Mouse (Mus musculus) cerebellum, adult 2 months (tissue): ENCODE measurements around the gene Cfap221. TPM values are rescaled to one million over a fixed set of nuclear protein-coding genes. Genes with fewer than 3 reads are reported as not detected.
A peak's percentile ranks its signal among the peaks of the same experiment; 100 is the strongest.

Experiments used
- DNase-seq, 2 experiments: peaks; one replicate each; pipeline ENCODE4 v3.0.0; 2021
- H3K27ac ChIP-seq: fragments of 200-500 bp; 2 replicates; pipeline ENCODE4 v1.5.1; 2012; ENCODE audit warnings: low read length, control low read depth, inconsistent platforms; ENCODE audit not compliant: insufficient read depth
- H3K27me3 ChIP-seq: fragments of 200-500 bp; 2 replicates; pipeline ENCODE4 v1.6.1; 2012; ENCODE audit warnings: inconsistent platforms, mild to moderate bottlenecking, low read length, moderate library complexity; ENCODE audit not compliant: control insufficient read depth, insufficient read depth
- H3K4me1 ChIP-seq: fragments of 200-500 bp; 2 replicates; pipeline ENCODE4 v1.6.1; 2011; ENCODE audit warnings: low read length; ENCODE audit not compliant: control insufficient read depth, insufficient read depth
- H3K4me3 ChIP-seq: fragments of 200-500 bp; replicated peaks from 2 replicates; pipeline ENCODE3; 2011; ENCODE audit warnings: mild to moderate bottlenecking, low read depth, low read length, control low read depth; ENCODE audit not compliant: insufficient read depth
- CTCF ChIP-seq: fragments of 200-500 bp; IDR thresholded peaks from 2 replicates; pipeline ENCODE4 v1.5.1; 2011; ENCODE audit warnings: low read depth, mild to moderate bottlenecking, control low read depth, low read length, moderate library complexity, borderline replicate concordance; ENCODE audit not compliant: insufficient read depth
- POLR2A ChIP-seq: fragments of 200-500 bp; IDR thresholded peaks from 2 replicates; pipeline ENCODE4 v1.6.1; 2011; ENCODE audit warnings: low read length, control low read depth, borderline replicate concordance; ENCODE audit not compliant: insufficient read depth
- WGBS: fragments of 180-500 bp; shearing (Covaris S2); methylation state at CpG from one replicate; pipeline ENCODE4 v1.1.7; 2018; 5-methylcytosine and 5-hydroxymethylcytosine counted together
- polyA plus RNA-seq: library from polyadenylated mRNA; depleted of rRNA; stranded (reverse); fragments of >200 nt; gene quantifications from 2 replicates; pipeline ENCODE4 v1.2.3, GENCODE M21; 2012

Cfap221 gene
- polyA plus RNA-seq, 1 experiment = 0.08 TPM

DNA sequence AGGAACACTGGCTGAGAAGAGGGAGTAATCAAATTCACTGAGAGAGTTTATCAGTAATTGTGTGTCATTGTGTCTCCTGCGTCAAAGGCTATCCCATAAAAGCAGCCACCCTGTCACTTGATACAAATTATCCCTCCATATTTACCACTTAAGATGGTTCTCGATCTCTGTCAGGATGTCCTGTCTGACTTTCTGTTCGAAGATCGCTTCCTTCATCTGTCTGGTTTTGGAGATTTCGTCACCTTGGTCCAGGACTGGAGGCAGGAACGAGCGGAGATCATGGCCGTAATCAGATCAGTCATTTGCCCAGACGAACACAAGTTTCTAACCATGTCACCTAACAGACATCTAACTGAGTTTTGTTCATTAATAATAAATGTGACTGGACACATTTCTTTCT, 43.6 kb downstream of the Cfap221 start:
- H3K27ac ChIP-seq = no peak overlapping the region
- no peak for DNase-seq
- no peaks in the 10 kb centered on the region for H3K4me1 ChIP-seq
- H3K27me3 ChIP-seq = no peaks in the 10 kb centered on the region
- H3K4me3 ChIP-seq = no peak overlapping the region
- WGBS = 92% methylated on average over 9 of the region's 9 CpGs
- TF ChIP-seq CTCF (no peak), POLR2A (no peak)

DNA sequence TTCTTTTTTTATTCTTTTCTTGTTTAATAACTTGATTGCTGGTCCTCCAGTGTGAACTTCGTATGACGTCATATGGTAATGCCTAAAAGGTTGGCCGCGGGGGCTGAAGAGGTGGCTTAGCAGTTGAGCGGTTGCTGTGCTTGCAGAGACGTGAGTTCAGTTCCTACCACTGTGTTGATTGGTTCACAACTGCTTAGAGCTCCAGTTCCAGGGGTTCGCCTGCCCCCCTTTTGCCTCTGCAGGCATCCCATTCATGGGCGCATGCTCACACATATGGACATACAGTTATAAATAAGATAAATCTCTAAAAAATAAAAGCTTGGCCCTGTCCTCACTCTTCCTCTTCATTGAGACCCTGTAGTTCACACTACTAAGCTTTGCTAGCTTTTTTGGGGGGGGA, 46.9 kb downstream of the Cfap221 start:
- no peak for DNase-seq
- 91% methylated on average over 8 of the region's 8 CpGs for whole genome bisulfite sequencing
- TF ChIP-seq POLR2A (no peak), CTCF (no peak)
- Histone ChIP-seq H3K4me1 (no peaks in the 10 kb centered on the region), H3K27ac (no peak overlapping the region), H3K27me3 (no peaks in the 10 kb centered on the region), H3K4me3 (no peak overlapping the region)

GRCm38 (mm10) chr1:119936861-119937260, 60.2 kb downstream of the Cfap221 start:
- TF ChIP-seq POLR2A = no peak
- no peak for TF ChIP-seq CTCF
- no peak overlapping the region for H3K4me3 ChIP-seq

GRCm38 (mm10) chr1:119931421-119932150, 65.4 kb downstream of the Cfap221 start:
- peak in 1 of 2 experiments; percentile 55 for DNase-seq
- Histone ChIP-seq H3K4me3 (no peak overlapping the region), H3K27me3 (no peaks in the 10 kb centered on the region), H3K27ac (no peak overlapping the region), H3K4me1 (no peaks in the 10 kb centered on the region)
- WGBS = 76% methylated on average over 4 of the region's 4 CpGs
- TF ChIP-seq CTCF (no peak), POLR2A (no peak)

More at GRCm38 (mm10) chr1:119936861-119937260, 60.2 kb downstream of the Cfap221 start:
- no peak for DNase-seq
- no peak overlapping the region for H3K27ac ChIP-seq
- 32% methylated on average over 7 of the region's 7 CpGs for WGBS
- no peaks in the 10 kb centered on the region for H3K4me1 ChIP-seq
- H3K27me3 ChIP-seq = no peaks in the 10 kb centered on the region

- DNase-seq = peak in 1 of 2 experiments; percentile 19
- no peak overlapping the region for H3K27ac ChIP-seq
- H3K27me3 ChIP-seq = no peaks in the 10 kb centered on the region
- H3K4me1 ChIP-seq = no peaks in the 10 kb centered on the region
- H3K4me3 ChIP-seq = no peak overlapping the region
- TF ChIP-seq POLR2A (no peak), CTCF (peak; percentile 26; the same call in 1 of the 2 replicates)
- 24% methylated on average over 1 of the region's 1 CpGs for WGBS
Observed at GRCm38 (mm10) chr1:119929715-119930114, 67.3 kb downstream of the Cfap221 start.

DNA sequence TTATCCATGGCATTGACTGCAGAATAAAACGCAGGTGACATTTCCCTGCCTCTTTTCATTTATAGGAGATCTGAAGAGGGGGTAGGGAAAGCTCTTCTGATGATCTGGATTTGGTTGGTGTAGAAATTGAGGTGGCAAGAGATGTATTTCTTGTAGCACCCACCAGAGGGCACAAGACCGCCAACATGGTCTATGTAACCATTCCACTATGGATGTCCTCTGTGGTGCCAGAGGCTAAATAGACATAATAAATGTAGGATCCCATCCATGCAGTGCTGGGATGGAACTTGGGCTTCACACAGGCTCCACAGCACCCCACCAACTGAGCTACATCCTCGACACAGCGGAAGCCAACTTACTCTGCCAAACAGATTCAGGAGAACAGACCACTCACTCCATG, 77.7 kb downstream of the Cfap221 start:
- peak; percentile 26 to 30 for DNase-seq

DNA sequence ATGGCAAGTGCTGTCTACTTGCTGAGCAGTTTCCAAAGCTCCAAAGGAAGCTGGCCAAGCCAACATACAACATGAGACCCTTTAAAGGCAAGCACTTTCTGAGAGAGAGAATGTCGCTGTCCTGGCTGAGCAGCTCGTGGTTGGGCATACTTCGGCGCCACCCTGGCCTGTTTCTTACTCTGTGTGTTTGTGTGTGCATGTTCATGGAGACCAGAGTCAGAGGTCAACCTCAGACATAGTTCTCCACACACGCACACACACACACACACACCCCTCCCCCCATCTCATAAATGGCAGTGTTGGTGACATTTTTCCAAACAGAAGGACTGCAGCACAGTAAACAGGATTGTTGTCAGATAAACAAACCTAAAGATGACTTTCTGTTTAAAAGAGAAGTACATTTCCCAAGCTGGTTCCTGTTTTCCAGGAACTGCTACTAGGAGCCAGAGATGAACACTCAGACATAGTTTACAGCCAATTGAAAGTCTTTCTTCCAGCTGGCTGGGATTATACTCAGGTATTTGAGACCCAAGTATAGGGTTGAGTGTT, 80.1 kb downstream of the Cfap221 start:
- 79% methylated on average over 5 of the region's 5 CpGs for WGBS
- Histone ChIP-seq H3K4me1 (no peaks in the 10 kb centered on the region), H3K4me3 (no peak overlapping the region), H3K27ac (no peak overlapping the region), H3K27me3 (no peaks in the 10 kb centered on the region)
- no peak for DNase-seq
- no peak for TF ChIP-seq POLR2A
- TF ChIP-seq CTCF = no peak

More for the DNA sequence above, 77.7 kb downstream of the Cfap221 start:
- Histone ChIP-seq H3K4me3 (no peak overlapping the region), H3K27ac (no peak overlapping the region), H3K27me3 (no peaks in the 10 kb centered on the region), H3K4me1 (no peaks in the 10 kb centered on the region)
- WGBS = 57% methylated on average over 4 of the region's 4 CpGs
- TF ChIP-seq POLR2A (no peak), CTCF (peak; percentile 33; the same call in 1 of the 2 replicates)
